ENCODE assay signal across 20 mouse cellular contexts in the genomic region with DNA sequence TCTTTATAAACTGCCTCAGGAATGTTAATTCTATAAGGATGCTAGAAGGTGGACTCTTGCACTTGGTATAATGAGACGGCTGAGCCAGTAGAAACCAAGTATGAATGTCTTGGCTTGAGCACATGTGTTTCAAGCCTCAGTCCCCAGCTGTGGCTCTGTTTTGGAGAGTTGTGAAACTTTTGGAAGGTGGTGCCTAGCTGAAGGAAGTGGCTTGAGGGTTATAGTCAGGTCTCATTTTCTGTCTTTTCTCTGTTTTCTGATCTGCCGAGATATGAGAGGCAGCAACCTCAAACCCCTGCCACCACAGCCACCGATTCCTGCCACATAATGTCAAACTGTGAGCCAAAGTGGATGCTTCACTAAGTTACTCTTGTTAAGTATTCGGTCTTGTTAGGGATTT. TPM values are rescaled to one million over a fixed set of nuclear protein-coding genes. Genes with fewer than 3 reads are reported as not detected.
DNase-seq lines count a peak whose midpoint lies in the region; ATAC-seq and TF ChIP-seq lines count a peak whose summit lies in the region.
"Had no signal": no experiment of that assay in that cellular context is flagged by ENCODE, and none has a peak within 500 bp of the region (broad histone marks: within the 10 kb centered on the region; RNA-seq: fewer than 3 reads in every experiment).

No protein-coding gene starts in this region.

- no peak overlapping the region for H3K27ac ChIP-seq in thymus, adult 2 months (ENCODE audit: control insufficient read depth, insufficient read depth, low read length)
- H3K27ac ChIP-seq: embryonic facial prominence, embryonic 12.5 days; forebrain, embryonic 12.5 days; heart, embryonic 10.5 days; heart, embryonic 15.5 days; hindbrain, embryonic 10.5 days; hindbrain, embryonic 14.5 days had no signal

- no peak for TF ChIP-seq POLR2A in thymus, adult 2 months (IDR thresholded peaks at IDR 0.05; ENCODE audit: control insufficient read depth, extremely low read depth, insufficient read depth, low read length, poor library complexity)

- H3K4me3 ChIP-seq in thymus, adult 2 months (ENCODE audit: control insufficient read depth, insufficient read depth, low read length): no peak overlapping the region
- H3K4me3 ChIP-seq: embryonic facial prominence, embryonic 12.5 days; forebrain, embryonic 12.5 days; heart, embryonic 10.5 days; heart, embryonic 15.5 days; hindbrain, embryonic 10.5 days had no signal

- peak; percentile 14 for DNase-seq in thymus, adult 2 months
- no peak for DNase-seq in thymus, adult 18-20 months
- DNase-seq in CD4-positive helper T cell, adult 2 months (ENCODE audit: low read depth, low spot score): peak; percentile 31
- DNase-seq in thymus, postnatal 36 days: peak; percentile 11 to 14
- DNase-seq in adrenal gland, postnatal 14 days: no peak
- no peak for DNase-seq in gastrocnemius, postnatal 36 days
- DNase-seq: adrenal gland, adult 8-10 months; cerebellum, adult 11 months; cerebellum, adult 8-10 months; cerebellum, postnatal 14 days; gastrocnemius, postnatal 14 days; heart, postnatal 14 days had no signal

- H3K4me1 ChIP-seq in thymus, adult 2 months (replicated peaks; ENCODE audit: control insufficient read depth, insufficient read depth, low read length): peaks cover 8% of the 10 kb centered on the region
- H3K4me1 ChIP-seq: embryonic facial prominence, embryonic 12.5 days had no signal

- intact Hi-C loops in gastrocnemius, postnatal 36 days (cut with DNase I): no loop called here

- peak; percentile 60 to 65 for ATAC-seq in hematopoietic stem cell, adult 5-6 weeks (replicated peaks in 1 of 2; ENCODE audit: insufficient read depth in 1 of 2, low FRiP score in 2 of 2, low TSS enrichment in 1 of 2, low read depth in 1 of 2, poor library complexity in 2 of 2, severe bottlenecking in 2 of 2)
- ATAC-seq: forebrain, embryonic 16.5 days had no signal

- H3K27me3 ChIP-seq in thymus, adult 2 months (ENCODE audit: control insufficient read depth, insufficient read depth, low read length): peaks cover 3% of the 10 kb centered on the region; the same call in 1 of the 2 replicates
- H3K27me3 ChIP-seq: embryonic facial prominence, embryonic 12.5 days; heart, embryonic 15.5 days had no signal

- WGBS in thymus, adult 2 months: 7% methylated on average over 4 of the region's 4 CpGs

- no peaks in the 10 kb centered on the region for H3K36me3 ChIP-seq in thymus, adult 2 months (ENCODE audit: control insufficient read depth, insufficient read depth, low read length)
- H3K36me3 ChIP-seq: forebrain, embryonic 12.5 days; heart, embryonic 15.5 days; hindbrain, embryonic 10.5 days had no signal

- TF ChIP-seq CTCF in thymus, adult 2 months (IDR thresholded peaks at IDR 0.05; ENCODE audit: borderline replicate concordance, control insufficient read depth, extremely low read depth, insufficient read depth, low read length, poor library complexity): no peak

RNA-seq across cellular contexts. Expression of gene Cd302, which starts 5.7 kb away (rescaled TPM):
- polyA plus RNA-seq in thymus, adult 2 months (2012; rRNA removed): 5.8 and 7.4 TPM in 2 replicates
- total RNA-seq in hematopoietic stem cell, adult 5-6 weeks (2017): 1.6 and 1.7 TPM in 2 replicates
- total RNA-seq in adrenal gland, postnatal 14 days (2021): 30.6 and 48.2 TPM in 2 replicates
- 1 to 10 TPM; 7.7 to 8.3 TPM for total RNA-seq in gastrocnemius, postnatal 36 days (2021)

Comparison
In these comparisons a context has a peak if more than half of its experiments do, and no peak if none do; other contexts are left out.
1. DNase-seq: peak in thymus, adult 2 months (single experiment), CD4-positive helper T cell, adult 2 months (single experiment) and thymus, postnatal 36 days (2 of 2); none in thymus, adult 18-20 months (0 of 2), adrenal gland, postnatal 14 days (single experiment) and gastrocnemius, postnatal 36 days (0 of 2).